ENCODE assay signal across 25 mouse cellular contexts in the genomic region with DNA sequence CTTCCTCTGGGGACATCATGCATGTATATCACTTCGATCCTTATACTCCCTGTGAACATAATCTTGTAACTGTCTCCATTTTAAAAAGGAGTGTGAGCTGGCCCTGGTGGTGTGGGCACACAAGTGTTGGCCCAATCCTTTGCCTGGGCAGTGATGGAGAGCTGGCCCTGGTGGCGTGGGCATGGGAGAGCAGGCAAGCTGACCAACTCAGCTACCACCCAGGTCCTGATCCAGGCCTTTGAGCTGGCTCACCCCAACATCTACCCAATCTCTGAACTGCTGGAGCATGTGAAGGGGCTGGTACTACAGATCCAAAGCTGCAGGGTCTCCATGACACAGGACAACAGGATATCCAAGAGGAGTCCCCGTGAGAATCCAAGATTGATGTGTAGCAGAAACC. TPM values are rescaled to one million over a fixed set of nuclear protein-coding genes. Genes with fewer than 3 reads are reported as not detected.
DNase-seq lines count a peak whose midpoint lies in the region; ATAC-seq and TF ChIP-seq lines count a peak whose summit lies in the region.
"Had no signal": no experiment of that assay in that cellular context is flagged by ENCODE, and none has a peak within 500 bp of the region (broad histone marks: within the 10 kb centered on the region; RNA-seq: fewer than 3 reads in every experiment).

No protein-coding gene starts in this region.

- TF ChIP-seq EP300 in heart, adult 2 months (IDR thresholded peaks at IDR 0.05; ENCODE audit: insufficient read depth, low read depth, low read length) = no peak

- no peak overlapping the region for H3K4me2 ChIP-seq in hindbrain, postnatal 0 days (ENCODE audit: low read depth, low read length)
- H3K4me2 ChIP-seq: forebrain, embryonic 12.5 days; limb, embryonic 15.5 days; midbrain, embryonic 13.5 days had no signal

- H3K36me3 ChIP-seq in heart, adult 2 months (ENCODE audit: control insufficient read depth, insufficient read depth, low read length) = no peaks in the 10 kb centered on the region
- peaks cover 25% of the 10 kb centered on the region for H3K36me3 ChIP-seq in hindbrain, embryonic 10.5 days
- no peaks in the 10 kb centered on the region for H3K36me3 ChIP-seq in hindbrain, postnatal 0 days (ENCODE audit: insufficient read depth, low read length)
- H3K36me3 ChIP-seq: limb, embryonic 15.5 days had no signal

- H3K9me3 ChIP-seq in hindbrain, embryonic 10.5 days = no peaks in the 10 kb centered on the region
- no peaks in the 10 kb centered on the region for H3K9me3 ChIP-seq in hindbrain, postnatal 0 days (ENCODE audit: low read length)
- H3K9me3 ChIP-seq: forebrain, embryonic 12.5 days; limb, embryonic 15.5 days; midbrain, embryonic 13.5 days had no signal

- H3K79me2 ChIP-seq in heart, adult 2 months (replicated peaks; ENCODE audit: control insufficient read depth, insufficient read depth, low read length) = no peaks in the 10 kb centered on the region

- peaks cover 8% of the 10 kb centered on the region for H3K4me1 ChIP-seq in heart, adult 2 months (ENCODE audit: control insufficient read depth, insufficient read depth, low read length)
- peaks cover 28% of the 10 kb centered on the region for H3K4me1 ChIP-seq in hindbrain, embryonic 10.5 days (replicated peaks)
- H3K4me1 ChIP-seq in hindbrain, postnatal 0 days (ENCODE audit: insufficient read depth, low read length) = no peaks in the 10 kb centered on the region
- H3K4me1 ChIP-seq in cortical plate, adult 2 months (ENCODE audit: control insufficient read depth, insufficient read depth, low read length) = peaks cover 12% of the 10 kb centered on the region
- H3K4me1 ChIP-seq: forebrain, embryonic 12.5 days had no signal

- no peak for ATAC-seq in hindbrain, postnatal 0 days
- ATAC-seq in CD4-positive, CD25-positive, alpha-beta regulatory T cell, adult 4 months = no peak
- ATAC-seq: midbrain, embryonic 13.5 days; Patski had no signal

- H3K27me3 ChIP-seq in heart, adult 2 months (ENCODE audit: control insufficient read depth, insufficient read depth, low read length) = no peaks in the 10 kb centered on the region
- no peaks in the 10 kb centered on the region; the same call in 1 of the 2 replicates for H3K27me3 ChIP-seq in hindbrain, embryonic 10.5 days (ENCODE audit: insufficient read depth, poor library complexity, severe bottlenecking)
- no peaks in the 10 kb centered on the region for H3K27me3 ChIP-seq in hindbrain, postnatal 0 days (ENCODE audit: insufficient read depth, low read length)
- H3K27me3 ChIP-seq: forebrain, embryonic 12.5 days; limb, embryonic 15.5 days; midbrain, embryonic 13.5 days had no signal

- H3K9ac ChIP-seq in heart, adult 2 months (ENCODE audit: low read depth, low read length) = no peak overlapping the region
- no peak overlapping the region for H3K9ac ChIP-seq in hindbrain, postnatal 0 days (replicated peaks; ENCODE audit: low read length)
- H3K9ac ChIP-seq: forebrain, embryonic 12.5 days; limb, embryonic 15.5 days; midbrain, embryonic 13.5 days had no signal

- H3K27ac ChIP-seq in heart, adult 2 months = peak overlapping the region; percentile 86; the same call in 1 of the 2 replicates
- peak overlapping the region; percentile 60 for H3K27ac ChIP-seq in hindbrain, embryonic 10.5 days
- H3K27ac ChIP-seq in hindbrain, postnatal 0 days = no peak overlapping the region
- peak overlapping the region; percentile 57 for H3K27ac ChIP-seq in cortical plate, adult 2 months (ENCODE audit: insufficient read depth, low read length)
- H3K27ac ChIP-seq: forebrain, embryonic 12.5 days; limb, embryonic 15.5 days had no signal

- H3K4me3 ChIP-seq in heart, adult 2 months = no peak overlapping the region
- no peak overlapping the region for H3K4me3 ChIP-seq in hindbrain, embryonic 10.5 days
- no peak overlapping the region for H3K4me3 ChIP-seq in hindbrain, postnatal 0 days (ENCODE audit: low read length)
- H3K4me3 ChIP-seq in cortical plate, adult 2 months (ENCODE audit: insufficient read depth, low read length) = no peak overlapping the region
- H3K4me3 ChIP-seq: forebrain, embryonic 12.5 days; limb, embryonic 15.5 days; midbrain, embryonic 13.5 days had no signal

- intact Hi-C loops in heart, adult 2 months (cut with DNase I) = no loop called here
- intact Hi-C loops in heart, postnatal 14 days (cut with DNase I) = loop anchor here (2.0 kb wide), 1 partner anchor 16 kb away; no protein-coding TSS in a partner anchor

- no peak for TF ChIP-seq POLR2A in heart, adult 2 months (IDR thresholded peaks at IDR 0.05; ENCODE audit: insufficient read depth, low read depth, low read length)
- no peak for TF ChIP-seq POLR2A in cortical plate, adult 2 months (IDR thresholded peaks at IDR 0.05; ENCODE audit: extremely low read depth, insufficient read depth, low read length)

- no peak for DNase-seq in heart, adult 2 months
- no peak for DNase-seq in heart, postnatal 14 days
- no peak for DNase-seq in hindbrain, embryonic 10.5 days (ENCODE audit: low spot score)
- no peak for DNase-seq in hindbrain, postnatal 0 days (ENCODE audit: low spot score)
- DNase-seq in cerebellum, adult 9-11 months = peak; percentile 45
- DNase-seq: adrenal gland, adult 8-10 months; gastrocnemius, postnatal 36 days; kidney, adult 18-20 months; layer of hippocampus, postnatal 36 days; lung, postnatal 10 days; right cerebral cortex, postnatal 14 days; spleen, adult 18-20 months; thymus, postnatal 4 days had no signal

- no peak for TF ChIP-seq CTCF in heart, adult 2 months (IDR thresholded peaks at IDR 0.05)
- no peak for TF ChIP-seq CTCF in hindbrain, postnatal 0 days (IDR thresholded peaks at IDR 0.05; ENCODE audit: low read depth)
- TF ChIP-seq CTCF in cortical plate, adult 2 months (IDR thresholded peaks at IDR 0.05; ENCODE audit: extremely low read depth, insufficient read depth, low read length) = no peak

- WGBS in heart, adult 2 months = 85% methylated on average over 3 of the region's 3 CpGs
- 86% methylated on average over 3 of the region's 3 CpGs for WGBS in hindbrain, embryonic 10.5 days
- WGBS in hindbrain, postnatal 0 days = 83% methylated on average over 3 of the region's 3 CpGs

RNA-seq across cellular contexts. Expression of gene 1700019N19Rik, which starts 29.0 kb away (rescaled TPM):
- total RNA-seq in heart, adult 2 months (2021) = not detected
- 0.29 TPM in 2 replicates for polyA plus RNA-seq in heart, adult 2 months (2012; rRNA removed)
- total RNA-seq in heart, postnatal 14 days (2021) = not detected
- polyA plus RNA-seq in hindbrain, embryonic 10.5 days (2016; fragmentation: Nextera tagmentation; extraction: Ambion mirVana) = 0.16 TPM in 1 of 2 replicates, not detected in the other
- not detected in 2 replicates for total RNA-seq in hindbrain, postnatal 0 days (2014; rRNA removed)
- polyA plus RNA-seq in hindbrain, postnatal 0 days (2015; fragmentation: Nextera tagmentation; extraction: Ambion mirVana) = not detected in 2 replicates
- 0.15 and 0.30 TPM in 2 replicates for polyA plus RNA-seq in cortical plate, adult 2 months (2012; rRNA removed)
- not detected for polyA plus RNA-seq in CD4-positive, CD25-positive, alpha-beta regulatory T cell, adult 4 months (2017; shearing (Covaris generic))
- total RNA-seq: common myeloid progenitor, adult 5-6 weeks; gastrocnemius, postnatal 36 days; megakaryocyte progenitor cell, adult 5-6 weeks; neutrophil, adult 5-6 weeks had no signal
- polyA plus RNA-seq: embryonic facial prominence, embryonic 11.5 days; forebrain, embryonic 12.5 days; kidney, postnatal 0 days; limb, embryonic 15.5 days; liver, embryonic 16.5 days; midbrain, embryonic 13.5 days; Patski had no signal
